Mouse (Mus musculus) heart, embryonic 16.5 days (tissue): ENCODE results near the gene Gm49361. TPM values are rescaled to one million over a fixed set of nuclear protein-coding genes. Genes with fewer than 3 reads are reported as not detected.
"Not testable (repeated sequence)": the region's sequence is repeated elsewhere in the genome, so short reads cannot be mapped to it uniquely, and the experiment has no call there.

Experiments
- ATAC-seq: fragments of 200-750 bp; cut with Nextera tagmentation; replicated peaks from 2 replicates; pipeline ENCODE4 v1.8.0; 2017; ENCODE audit warnings: moderate number of reproducible peaks; ENCODE audit not compliant: insufficient read depth, low FRiP score; ENCODE audit errors: extremely low read depth
- H3K27ac ChIP-seq: fragments of 300-500 bp; sonication (generic); 2 replicates; pipeline ENCODE4 v1.5.1; 2014; ENCODE audit warnings: mild to moderate bottlenecking, low read length, control low read depth, moderate library complexity
- H3K27me3 ChIP-seq: fragments of 300-500 bp; sonication (generic); 2 replicates; pipeline ENCODE4 v1.6.1; 2014; ENCODE audit warnings: low read length, mixed read lengths; ENCODE audit not compliant: control insufficient read depth, insufficient read depth
- H3K36me3 ChIP-seq: fragments of 300-500 bp; sonication (generic); 2 replicates; pipeline ENCODE4 v1.6.1; 2014; ENCODE audit not compliant: control insufficient read depth, insufficient read depth
- H3K4me1 ChIP-seq: fragments of 300-500 bp; sonication (generic); 2 replicates; pipeline ENCODE4 v1.6.1; 2014; ENCODE audit warnings: low read length, mixed read lengths; ENCODE audit not compliant: control insufficient read depth, insufficient read depth
- H3K4me2 ChIP-seq: fragments of 300-500 bp; sonication (generic); 2 replicates; pipeline ENCODE4 v1.6.1; 2014; ENCODE audit warnings: low read depth, mild to moderate bottlenecking, control low read depth, low read length
- H3K4me3 ChIP-seq: fragments of 300-500 bp; sonication (generic); 2 replicates; pipeline ENCODE4 v1.5.1; 2014; ENCODE audit warnings: mild to moderate bottlenecking, control low read depth, low read length
- H3K9ac ChIP-seq: fragments of 300-500 bp; sonication (generic); 2 replicates; pipeline ENCODE4 v1.6.1; 2014; ENCODE audit warnings: low read length, control low read depth
- H3K9me3 ChIP-seq: fragments of 300-500 bp; sonication (generic); replicated peaks from 2 replicates; pipeline ENCODE4 v1.6.1; 2016; ENCODE audit warnings: low read length; ENCODE audit not compliant: control insufficient read depth
- WGBS: fragments of 180-500 bp; shearing (Covaris S2); extraction: QIAGEN DNeasy Blood & Tissue Kit; methylation state at CpG from one replicate; pipeline ENCODE4 v1.1.7; 2014; 5-methylcytosine and 5-hydroxymethylcytosine counted together
- polyA plus RNA-seq: library from polyadenylated mRNA; unstranded; fragments of >200 nt; fragmentation: Nextera tagmentation; extraction: Ambion mirVana; gene quantifications from 2 replicates; pipeline ENCODE4 v1.2.1, GENCODE M21; 2015

Gene Gm49361
- polyA plus RNA-seq, 1 experiment from 2014 or later, result not detected

DNA sequence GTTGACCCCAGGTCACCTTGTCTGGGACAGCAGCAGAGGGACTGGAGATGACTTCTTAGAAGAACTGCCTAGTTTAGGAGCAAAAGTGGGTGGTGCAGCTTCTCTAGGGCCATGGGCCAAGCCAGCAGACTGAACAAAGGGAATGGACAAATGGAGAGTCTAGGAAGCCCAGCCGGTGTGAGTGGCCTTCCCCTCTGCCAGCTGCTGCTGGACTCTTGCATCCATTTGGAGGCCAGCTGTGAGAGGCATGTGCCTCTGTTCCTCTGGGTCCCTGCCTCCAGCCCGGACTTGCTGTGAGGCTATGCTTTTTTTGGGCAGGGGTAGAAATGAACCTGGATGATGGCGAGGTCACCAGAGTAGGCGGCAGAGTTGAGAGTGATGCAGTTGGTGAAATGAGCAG lies 12.3 kb upstream of the Gm49361 start, which contains the start of gene Lats2:
Gene Lats2, minus strand, starts transcription at position 152 of the 400 bp plus-strand sequence.
- 78% methylated on average over 4 of the region's 4 CpGs for WGBS
- no peak within 1 kb of the TSS for H3K4me3 ChIP-seq
- no peaks in the 10 kb centered on the region for H3K9me3 ChIP-seq
- no peak within 1 kb of the TSS for H3K9ac ChIP-seq
- no peaks in the 10 kb centered on the region for H3K36me3 ChIP-seq
- H3K4me1 ChIP-seq, result peaks cover 4% of the 10 kb centered on the region; the same call in 1 of the 2 replicates
- no peak within 1 kb of the TSS for H3K4me2 ChIP-seq
- H3K27me3 ChIP-seq, result no peaks in the 10 kb centered on the region
- ATAC-seq, result no peak
- H3K27ac ChIP-seq, result no peak within 1 kb of the TSS

DNA sequence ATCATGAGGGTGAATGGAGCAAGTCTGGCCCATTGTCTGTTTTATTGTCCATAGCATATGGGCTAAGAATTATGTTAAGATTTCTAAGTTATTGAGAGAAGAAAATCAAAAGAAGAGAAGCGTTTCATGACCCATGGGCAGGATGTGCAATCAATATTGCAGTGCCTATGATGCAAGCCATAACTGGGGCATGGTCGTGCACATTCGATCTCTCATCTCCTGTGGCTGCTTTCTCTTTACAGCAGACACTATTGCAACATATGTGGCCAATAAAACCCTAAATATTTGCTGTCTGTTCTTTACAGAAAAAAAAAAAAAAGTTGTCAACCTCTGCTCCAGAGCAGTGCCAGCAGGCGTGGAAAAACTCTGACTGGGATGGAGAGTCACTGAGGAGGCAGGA lies 10.2 kb upstream of the Gm49361 start:
- no peak for ATAC-seq
- Histone ChIP-seq H3K36me3 (no peaks in the 10 kb centered on the region), H3K4me3 (no peak overlapping the region), H3K27ac (no peak overlapping the region), H3K4me1 (peaks cover 9% of the 10 kb centered on the region), H3K4me2 (no peak overlapping the region), H3K9me3 (no peaks in the 10 kb centered on the region), H3K27me3 (no peaks in the 10 kb centered on the region), H3K9ac (no peak overlapping the region)
- 86% methylated on average over 4 of the region's 4 CpGs for whole genome bisulfite sequencing

DNA sequence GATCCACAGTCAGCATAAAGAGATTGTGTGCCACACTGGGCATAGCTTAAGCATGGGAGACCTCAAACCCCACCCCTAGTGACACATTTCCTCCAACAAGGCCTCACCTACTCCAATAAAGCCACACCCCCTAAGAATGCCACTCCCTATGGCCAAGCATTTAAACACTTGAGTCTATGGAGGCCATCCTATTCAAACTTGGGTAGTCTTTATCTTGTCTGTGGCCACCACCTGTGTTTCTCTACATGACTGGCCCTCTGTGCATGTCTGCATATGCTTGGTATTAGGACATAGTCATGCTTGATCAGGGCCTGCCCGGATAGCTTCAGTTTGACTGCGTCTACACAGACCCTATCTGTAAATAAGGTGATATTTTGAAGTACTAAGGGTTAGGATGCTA lies 9.8 kb upstream of the Gm49361 start:
- no peak overlapping the region for H3K4me2 ChIP-seq
- 84% methylated on average over 2 of the region's 2 CpGs for WGBS
- no peak for ATAC-seq
- H3K9ac ChIP-seq, result no peak overlapping the region
- H3K4me1 ChIP-seq, result peaks cover 9% of the 10 kb centered on the region
- no peak overlapping the region for H3K4me3 ChIP-seq
- no peak overlapping the region for H3K27ac ChIP-seq
- no peaks in the 10 kb centered on the region for H3K9me3 ChIP-seq
- no peaks in the 10 kb centered on the region for H3K36me3 ChIP-seq
- no peaks in the 10 kb centered on the region for H3K27me3 ChIP-seq

DNA sequence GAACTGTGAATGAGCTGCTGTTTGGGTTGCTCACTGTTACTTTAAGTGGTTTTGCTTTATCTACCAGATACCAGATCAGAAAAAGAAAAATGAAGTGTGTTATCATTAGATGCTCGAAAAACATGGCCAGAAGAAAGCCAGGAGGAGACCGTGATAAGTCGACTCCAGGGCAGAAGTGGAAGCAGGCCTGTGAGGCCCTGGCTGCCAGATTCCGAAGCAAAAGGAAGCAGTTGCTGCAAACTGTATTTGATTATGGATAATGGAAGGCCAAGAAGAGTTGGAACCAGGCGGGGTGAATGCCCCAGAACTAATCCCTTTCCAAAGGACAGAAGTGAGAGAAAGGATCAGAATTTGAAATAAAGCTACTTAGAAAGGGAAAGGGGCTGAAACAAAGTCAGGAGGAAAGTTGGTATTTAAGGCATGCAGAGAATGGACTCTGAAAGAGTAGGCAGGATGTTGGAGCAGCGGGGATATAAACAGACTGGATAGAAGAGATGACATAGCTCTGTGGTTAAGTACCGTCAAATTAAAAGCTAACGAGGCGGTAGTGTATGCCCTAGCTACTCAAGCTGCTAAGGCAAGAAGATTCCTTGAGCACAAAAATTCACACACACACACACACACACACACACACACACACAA lies 7.6 kb upstream of the Gm49361 start:
- Histone ChIP-seq H3K27me3 (no peaks in the 10 kb centered on the region), H3K4me1 (peaks cover 9% of the 10 kb centered on the region), H3K36me3 (no peaks in the 10 kb centered on the region), H3K27ac (peak overlapping the region; percentile 73), H3K4me2 (peak overlapping the region; percentile 18; the same call in 1 of the 2 replicates), H3K4me3 (no peak overlapping the region), H3K9me3 (no peaks in the 10 kb centered on the region), H3K9ac (no peak overlapping the region)
- 5% methylated on average over 9 of the region's 9 CpGs for WGBS
- peak; percentile 85 for ATAC-seq

DNA sequence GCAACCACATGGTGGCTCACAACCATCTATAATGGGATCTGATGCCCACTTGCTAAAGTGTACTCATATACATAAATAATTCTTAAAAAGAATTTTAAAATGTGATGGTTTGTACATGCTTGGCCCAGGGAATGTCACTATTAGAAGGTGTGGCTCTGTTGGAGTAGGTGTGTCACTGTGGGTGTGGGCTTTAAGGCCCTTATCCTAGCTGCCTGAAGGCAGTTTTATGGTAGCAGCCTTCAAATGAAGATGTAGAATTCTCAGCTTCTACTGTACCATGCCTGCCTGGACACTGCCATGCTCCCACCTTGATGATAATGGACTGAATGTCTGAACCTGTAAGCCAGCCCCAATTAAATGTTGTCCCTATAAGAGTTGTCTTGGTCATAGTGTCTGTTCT lies 5.1 kb upstream of the Gm49361 start:
- not testable (repeated sequence) for H3K36me3 ChIP-seq, H3K4me3 ChIP-seq, ATAC-seq, H3K9ac ChIP-seq, H3K27ac ChIP-seq, H3K9me3 ChIP-seq, H3K27me3 ChIP-seq, H3K4me2 ChIP-seq
- peaks cover 14% of the 10 kb centered on the region for H3K4me1 ChIP-seq

DNA sequence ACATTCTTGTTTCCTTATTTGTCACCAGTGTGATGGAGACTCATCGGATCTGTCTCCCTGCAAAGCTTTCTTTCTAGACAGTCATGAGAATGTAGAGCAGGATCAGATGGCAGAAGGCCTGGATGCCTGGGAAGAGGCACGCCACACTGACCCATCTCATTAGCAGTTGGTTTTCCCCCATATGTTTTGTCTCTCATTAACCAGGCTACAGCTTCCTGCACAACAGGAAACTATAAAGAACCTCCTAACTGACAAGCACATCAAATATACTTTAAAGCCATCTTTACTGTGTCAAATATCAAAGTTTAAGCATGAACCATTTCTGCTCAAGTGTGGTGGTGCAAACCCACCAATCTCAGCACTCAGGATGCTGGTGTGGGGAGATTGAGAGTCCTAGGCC lies 3.6 kb upstream of the Gm49361 start:
- no peaks in the 10 kb centered on the region for H3K9me3 ChIP-seq
- ATAC-seq, result no peak
- no peaks in the 10 kb centered on the region for H3K27me3 ChIP-seq
- H3K9ac ChIP-seq, result no peak overlapping the region
- H3K4me1 ChIP-seq, result peaks cover 14% of the 10 kb centered on the region
- no peak overlapping the region for H3K4me3 ChIP-seq
- 59% methylated on average over 2 of the region's 2 CpGs for WGBS
- no peak overlapping the region for H3K4me2 ChIP-seq
- H3K36me3 ChIP-seq, result no peaks in the 10 kb centered on the region
- H3K27ac ChIP-seq, result no peak overlapping the region

DNA sequence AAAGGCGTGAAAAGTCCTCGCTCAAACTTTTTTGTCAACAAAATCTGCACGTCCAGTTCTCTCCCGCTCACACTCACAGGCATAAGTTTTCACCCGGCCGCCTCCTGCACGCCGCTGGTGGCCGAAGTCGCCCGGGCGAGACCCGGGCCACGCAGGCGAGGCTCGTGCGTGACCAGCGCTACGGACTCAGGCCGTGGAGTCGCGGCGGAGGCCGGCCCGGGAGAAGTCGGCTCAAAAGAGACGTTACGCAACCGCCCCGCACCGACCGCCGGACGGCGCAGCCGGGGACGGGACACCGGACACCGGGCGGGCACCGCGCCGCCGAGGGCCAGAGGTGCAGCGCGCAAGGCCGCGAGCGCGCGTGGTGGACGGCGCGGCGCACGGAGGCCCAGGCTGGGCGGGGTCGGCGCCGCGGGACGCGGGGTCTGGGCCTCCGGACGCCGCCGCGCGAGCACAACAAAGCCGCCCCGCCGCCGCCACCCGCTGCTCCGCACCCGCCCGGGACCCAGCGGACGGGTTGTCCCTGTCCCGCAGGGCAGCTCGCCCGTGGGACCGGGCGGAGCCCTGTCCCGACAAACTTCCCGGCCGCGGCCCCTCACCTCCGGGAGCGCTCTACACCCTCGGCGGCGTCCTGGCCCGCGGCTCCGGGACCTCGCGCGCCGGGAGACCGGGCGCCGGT lies 473 bp downstream of the Gm49361 start:
- H3K4me1 ChIP-seq, result peaks cover 32% of the 10 kb centered on the region
- H3K9me3 ChIP-seq, result no peaks in the 10 kb centered on the region
- H3K27me3 ChIP-seq, result no peaks in the 10 kb centered on the region
- H3K27ac ChIP-seq, result peak overlapping the region; percentile 99
- WGBS, result under 1% methylated on average over 103 of the region's 103 CpGs
- ATAC-seq, result peak; percentile 57
- H3K4me3 ChIP-seq, result peak overlapping the region; percentile 95
- no peaks in the 10 kb centered on the region for H3K36me3 ChIP-seq
- peak overlapping the region; percentile 98 for H3K9ac ChIP-seq
- H3K4me2 ChIP-seq, result peak overlapping the region; percentile 90

DNA sequence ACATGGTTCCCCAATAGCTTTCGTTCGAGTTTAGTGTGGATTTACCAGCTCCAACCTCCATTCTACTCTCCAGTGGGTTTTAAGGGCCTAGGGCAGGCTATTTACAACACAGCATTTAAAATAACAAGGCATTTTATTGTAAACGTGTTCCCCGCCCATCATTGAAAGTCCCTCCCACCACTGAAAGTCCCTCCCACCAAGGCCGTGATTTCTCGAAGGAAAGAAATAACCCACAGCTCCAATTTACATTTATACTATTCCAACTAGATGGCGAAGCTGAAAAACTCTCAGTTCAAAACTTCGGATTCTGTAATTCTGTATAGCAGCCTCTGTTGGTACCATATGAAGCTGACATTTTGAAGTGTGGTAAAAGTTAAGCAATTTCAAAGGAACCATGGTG lies 1.4 kb downstream of the Gm49361 start:
- no peaks in the 10 kb centered on the region for H3K36me3 ChIP-seq
- H3K9ac ChIP-seq, result peak overlapping the region; percentile 98
- under 1% methylated on average over 8 of the region's 8 CpGs for WGBS

DNA sequence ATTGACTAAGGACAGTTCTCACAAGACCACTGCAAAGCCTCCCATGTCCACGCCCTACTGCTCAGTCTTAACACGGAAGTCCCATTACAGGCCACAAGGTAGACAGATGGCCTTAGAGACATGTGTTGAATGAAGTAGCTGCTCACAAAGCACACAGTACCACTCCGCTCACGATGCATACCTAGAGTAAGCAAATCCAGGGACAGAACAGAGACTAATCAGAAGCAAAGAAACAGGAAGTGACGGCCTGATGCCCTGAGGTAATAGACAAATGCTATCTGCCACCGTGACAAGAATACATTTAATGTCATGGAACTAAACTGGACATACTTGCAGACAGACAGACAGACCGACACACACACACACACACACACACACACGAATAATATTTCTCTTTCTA lies 5.3 kb downstream of the Gm49361 start:
- Histone ChIP-seq H3K27me3 (no peaks in the 10 kb centered on the region), H3K4me2 (no peak overlapping the region), H3K9me3 (no peaks in the 10 kb centered on the region), H3K4me3 (no peak overlapping the region), H3K36me3 (no peaks in the 10 kb centered on the region), H3K9ac (no peak overlapping the region), H3K4me1 (peaks cover 57% of the 10 kb centered on the region), H3K27ac (no peak overlapping the region)
- ATAC-seq, result no peak
- WGBS, result 68% methylated on average over 8 of the region's 8 CpGs

More for the DNA sequence above, 1.4 kb downstream of the Gm49361 start:
- peaks cover 38% of the 10 kb centered on the region for H3K4me1 ChIP-seq
- peak overlapping the region; percentile 99 for H3K27ac ChIP-seq
- H3K4me2 ChIP-seq, result peak overlapping the region; percentile 90
- H3K4me3 ChIP-seq, result peak overlapping the region; percentile 95
- no peak for ATAC-seq
- no peaks in the 10 kb centered on the region for H3K27me3 ChIP-seq
- no peaks in the 10 kb centered on the region for H3K9me3 ChIP-seq
